Mouse (Mus musculus): ENCODE measurements around the gene 1600012H06Rik.
"Not testable (repeated sequence)": the region's sequence is repeated elsewhere in the genome, so short reads cannot be mapped to it uniquely, and the experiment has no call there.

1600012H06Rik gene

GRCm38 (mm10) chr17:14943009-14943728 lies at the start of gene 1600012H06Rik, which contains the start of gene Wdr27:
TSS of gene 1600012H06Rik (plus strand) at chr17:14943184.
TSS of gene Wdr27 (minus strand) at chr17:14943158.
- DNase-seq (ENCODE audit: low read depth, low spot score): peak; percentile 99

GRCm38 (mm10) chr17:14895058-14895457 lies 47.9 kb upstream of the 1600012H06Rik start:
- not testable (repeated sequence) for DNase-seq (ENCODE audit: low read depth, low spot score)

- no peak for DNase-seq (ENCODE audit: low read depth, low spot score)
Observed at GRCm38 (mm10) chr17:14898972-14899371, 44.0 kb upstream of the 1600012H06Rik start.

GRCm38 (mm10) chr17:14903212-14903611 lies 39.8 kb upstream of the 1600012H06Rik start:
- DNase-seq (ENCODE audit: low read depth, low spot score): no peak

GRCm38 (mm10) chr17:14904206-14904605 lies 38.8 kb upstream of the 1600012H06Rik start:
- no peak for DNase-seq (ENCODE audit: low read depth, low spot score)

GRCm38 (mm10) chr17:14904637-14905265 lies 38.2 kb upstream of the 1600012H06Rik start:
- peak; percentile 68 for DNase-seq (ENCODE audit: low read depth, low spot score)

- no peak for DNase-seq (ENCODE audit: low read depth, low spot score)
Observed at GRCm38 (mm10) chr17:14906611-14907010, 36.4 kb upstream of the 1600012H06Rik start.

- no peak for DNase-seq (ENCODE audit: low read depth, low spot score)
Observed at GRCm38 (mm10) chr17:14907136-14907535, 35.8 kb upstream of the 1600012H06Rik start.

GRCm38 (mm10) chr17:14909331-14909730 lies 33.7 kb upstream of the 1600012H06Rik start:
- DNase-seq (ENCODE audit: low read depth, low spot score): no peak

- no peak for DNase-seq (ENCODE audit: low read depth, low spot score)
Observed at GRCm38 (mm10) chr17:14910771-14911170, 32.2 kb upstream of the 1600012H06Rik start.

GRCm38 (mm10) chr17:14912420-14912819 lies 30.6 kb upstream of the 1600012H06Rik start:
- peak; percentile 55 for DNase-seq (ENCODE audit: low read depth, low spot score)

GRCm38 (mm10) chr17:14912981-14913380 lies 30.0 kb upstream of the 1600012H06Rik start:
- no peak for DNase-seq (ENCODE audit: low read depth, low spot score)

GRCm38 (mm10) chr17:14914401-14914800 lies 28.6 kb upstream of the 1600012H06Rik start:
- DNase-seq (ENCODE audit: low read depth, low spot score): no peak

- no peak for DNase-seq (ENCODE audit: low read depth, low spot score)
Observed at GRCm38 (mm10) chr17:14917866-14918265, 25.1 kb upstream of the 1600012H06Rik start.

- no peak for DNase-seq (ENCODE audit: low read depth, low spot score)
Observed at GRCm38 (mm10) chr17:14921582-14921981, 21.4 kb upstream of the 1600012H06Rik start.

GRCm38 (mm10) chr17:14927644-14928218 lies 15.3 kb upstream of the 1600012H06Rik start:
- peak; percentile 79 for DNase-seq (ENCODE audit: low read depth, low spot score)

GRCm38 (mm10) chr17:14928631-14929030 lies 14.4 kb upstream of the 1600012H06Rik start:
- DNase-seq (ENCODE audit: low read depth, low spot score): peak; percentile 27

GRCm38 (mm10) chr17:14930697-14931096 lies 12.3 kb upstream of the 1600012H06Rik start:
- no peak for DNase-seq (ENCODE audit: low read depth, low spot score)

- DNase-seq (ENCODE audit: low read depth, low spot score): no peak
Observed at GRCm38 (mm10) chr17:14931469-14931868, 11.5 kb upstream of the 1600012H06Rik start.

GRCm38 (mm10) chr17:14935280-14935679 lies 7.7 kb upstream of the 1600012H06Rik start:
- DNase-seq (ENCODE audit: low read depth, low spot score): peak; percentile 41

GRCm38 (mm10) chr17:14935841-14936605 lies 7.0 kb upstream of the 1600012H06Rik start:
- DNase-seq (ENCODE audit: low read depth, low spot score): no peak

- not testable (repeated sequence) for DNase-seq (ENCODE audit: low read depth, low spot score)
Observed at GRCm38 (mm10) chr17:14942181-14942580, 803 bp upstream of the 1600012H06Rik start.

All from R1 (cell line).